Mouse (Mus musculus) T-cell, adult 2 months (primary cell): Measurements from ENCODE around the gene Gipc1.
A peak's percentile ranks its signal among the peaks of the same experiment; 100 is the strongest.

Experiments used
- DNase-seq: peaks from one replicate; pipeline ENCODE4 v3.0.0; 2022; ENCODE audit warnings: low spot score

Gene Gipc1

DNA sequence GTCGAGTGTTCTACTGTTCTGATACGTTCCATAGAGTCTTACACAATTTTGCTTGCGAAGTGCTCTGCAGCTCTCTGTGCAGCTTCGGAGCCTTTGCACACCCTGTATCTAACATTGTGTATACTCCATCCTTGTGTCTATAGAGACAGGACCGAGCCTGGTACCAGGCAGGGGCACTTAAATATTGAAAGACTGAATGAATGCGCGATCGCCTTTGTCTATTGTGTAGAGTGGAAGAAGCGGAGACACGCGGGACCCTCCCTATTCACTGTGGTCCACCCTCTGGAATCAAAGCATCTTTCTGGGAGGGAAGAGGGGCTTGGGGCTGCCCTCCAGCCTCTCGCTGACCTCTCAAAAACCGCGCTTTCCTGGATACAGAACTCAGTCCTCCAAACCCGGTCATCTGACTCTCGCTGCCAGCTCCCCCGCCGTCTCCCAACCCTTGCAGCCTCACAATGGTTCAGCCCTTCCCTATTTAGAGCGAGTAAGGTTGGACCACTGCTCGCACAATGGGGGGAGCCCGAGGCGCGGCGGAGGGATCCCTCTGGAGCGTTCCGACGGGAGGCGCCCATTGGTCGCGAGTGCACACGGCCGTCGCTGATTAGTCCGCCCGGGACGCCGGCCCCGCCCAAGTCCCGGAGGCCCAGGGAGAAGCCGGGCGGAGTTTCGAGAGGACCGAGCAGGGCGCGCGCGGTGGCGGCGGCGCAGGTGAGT is at the start of gene Gipc1:
Gene Gipc1 (plus strand): TSS at position 648 of the 714 bp plus-strand sequence.
- peak; percentile 97 for DNase-seq

DNA sequence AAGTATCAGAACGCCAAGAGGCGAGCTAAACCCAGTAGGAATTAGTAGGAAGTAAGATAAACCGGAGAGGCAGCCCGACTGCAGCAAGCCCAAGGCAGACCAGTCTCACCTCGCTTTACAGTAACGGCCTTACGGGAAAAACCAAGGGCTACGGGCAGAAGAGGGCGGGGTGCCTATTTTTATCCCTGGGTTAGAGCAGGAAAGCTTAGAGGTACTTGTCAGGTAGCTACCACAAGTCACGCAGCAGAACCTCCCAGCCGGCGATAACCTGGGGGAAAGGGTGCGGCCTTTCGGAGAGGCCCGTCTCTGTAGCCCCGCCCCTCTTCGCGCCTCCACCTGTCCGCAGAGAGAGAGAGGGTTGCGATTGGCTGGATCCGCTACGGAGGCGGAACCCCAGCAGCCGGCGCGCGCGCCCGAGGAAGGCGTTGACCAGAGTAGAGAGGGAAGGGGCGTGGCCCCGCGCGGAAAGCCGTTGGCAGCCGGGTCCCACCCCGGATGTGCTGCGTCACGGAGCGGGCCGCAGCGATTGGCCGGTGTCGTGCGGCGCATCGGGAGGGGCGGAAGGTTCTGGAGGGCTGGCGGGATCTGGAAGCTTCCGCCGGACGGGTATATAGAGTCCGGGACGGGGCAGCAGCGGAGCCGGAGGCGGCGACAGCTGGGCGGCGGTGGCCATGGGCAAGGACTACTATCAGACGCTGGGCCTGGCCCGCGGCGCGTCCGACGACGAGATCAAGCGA is 44.6 kb upstream of the Gipc1 start, which contains the start of the genes Tecr and Dnajb1:
Gene Tecr (minus strand): TSS at position 311 of the 737 bp plus-strand sequence.
Gene Dnajb1 (plus strand): TSS at position 533 of the 737 bp plus-strand sequence.
- DNase-seq, result peak; percentile 100

DNA sequence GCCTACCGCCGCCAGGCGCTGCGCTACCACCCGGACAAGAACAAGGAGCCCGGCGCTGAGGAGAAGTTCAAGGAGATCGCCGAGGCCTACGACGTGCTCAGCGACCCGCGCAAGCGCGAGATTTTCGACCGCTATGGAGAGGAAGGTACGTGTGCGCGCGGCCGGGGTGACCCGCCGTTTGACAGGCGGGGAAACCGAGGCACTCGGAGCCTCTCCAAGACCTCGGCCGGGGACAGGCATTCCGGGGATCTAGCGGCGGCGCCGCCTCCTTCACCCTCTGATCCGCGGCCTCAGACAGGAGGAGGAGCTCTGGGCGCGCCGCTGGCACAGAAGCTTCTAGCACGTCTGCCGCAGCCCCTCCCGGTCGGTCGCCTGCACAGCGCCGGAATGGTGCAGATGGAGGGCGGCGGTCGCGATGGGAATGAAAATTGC is 44.1 kb upstream of the Gipc1 start:
- peak; percentile 85 for DNase-seq

DNA sequence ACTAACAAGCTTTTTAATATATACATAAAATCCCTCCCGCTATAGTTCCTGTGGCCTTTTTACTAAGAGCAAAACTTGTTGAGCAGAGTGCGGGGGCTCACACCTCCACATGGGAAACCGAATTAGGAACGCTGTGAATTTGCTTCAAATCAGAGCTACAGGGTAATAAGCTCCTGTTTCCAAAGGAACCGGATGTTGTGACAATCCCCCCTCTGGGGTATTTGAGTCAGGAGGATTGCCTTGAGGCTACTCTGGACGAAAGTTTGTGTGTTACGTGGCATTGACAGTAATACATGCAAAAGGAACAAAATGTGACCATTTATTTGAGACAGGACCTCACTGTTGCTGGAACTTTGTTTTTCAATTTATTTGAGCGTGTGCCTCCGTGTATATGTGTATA is 43.4 kb upstream of the Gipc1 start:
- no peak for DNase-seq

DNA sequence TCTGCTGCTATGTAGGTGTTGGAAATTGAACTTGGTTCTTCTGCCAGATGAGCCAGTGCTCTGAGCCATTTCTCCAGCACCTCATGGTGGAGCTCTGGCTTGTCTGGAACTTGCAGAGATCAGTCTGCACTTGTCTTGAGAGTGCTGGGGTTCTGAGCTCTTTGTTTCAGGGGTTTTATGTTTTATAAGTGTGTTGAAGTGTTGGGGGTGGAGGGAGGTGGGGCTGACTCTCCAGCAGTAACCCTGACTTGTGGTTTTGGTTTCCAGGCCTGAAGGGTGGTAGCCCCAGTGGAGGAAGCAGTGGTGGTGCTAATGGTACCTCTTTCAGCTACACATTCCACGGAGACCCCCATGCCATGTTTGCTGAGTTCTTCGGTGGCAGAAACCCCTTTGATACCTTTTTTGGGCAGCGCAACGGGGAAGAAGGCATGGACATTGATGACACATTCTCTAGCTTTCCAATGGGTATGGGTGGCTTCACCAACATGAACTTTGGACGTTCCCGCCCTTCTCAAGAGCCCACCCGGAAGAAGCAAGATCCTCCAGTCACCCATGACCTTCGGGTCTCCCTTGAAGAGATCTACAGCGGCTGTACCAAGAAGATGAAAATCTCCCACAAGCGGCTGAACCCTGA is 42.8 kb upstream of the Gipc1 start:
- DNase-seq, result no peak

DNA sequence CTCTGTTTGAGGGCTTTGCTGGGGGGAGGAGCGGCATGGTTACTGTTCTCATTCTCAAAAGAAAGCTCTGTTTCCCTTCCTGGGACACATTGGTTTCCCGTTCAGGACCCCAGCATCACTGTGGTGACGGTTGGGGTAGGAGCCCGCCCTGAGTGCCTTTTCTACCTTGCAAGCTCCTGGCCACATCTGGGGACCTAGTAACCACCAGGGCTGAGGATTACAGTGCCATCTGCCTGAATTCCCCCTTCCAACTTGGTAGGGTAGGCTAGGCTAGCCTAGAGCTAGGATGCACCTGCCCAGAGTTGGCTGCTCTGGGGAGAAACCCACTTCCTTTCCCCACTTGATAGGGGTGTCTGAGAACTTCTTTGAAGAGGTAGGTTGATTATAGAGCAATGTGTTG is 40.6 kb upstream of the Gipc1 start:
- DNase-seq, result peak; percentile 73

DNA sequence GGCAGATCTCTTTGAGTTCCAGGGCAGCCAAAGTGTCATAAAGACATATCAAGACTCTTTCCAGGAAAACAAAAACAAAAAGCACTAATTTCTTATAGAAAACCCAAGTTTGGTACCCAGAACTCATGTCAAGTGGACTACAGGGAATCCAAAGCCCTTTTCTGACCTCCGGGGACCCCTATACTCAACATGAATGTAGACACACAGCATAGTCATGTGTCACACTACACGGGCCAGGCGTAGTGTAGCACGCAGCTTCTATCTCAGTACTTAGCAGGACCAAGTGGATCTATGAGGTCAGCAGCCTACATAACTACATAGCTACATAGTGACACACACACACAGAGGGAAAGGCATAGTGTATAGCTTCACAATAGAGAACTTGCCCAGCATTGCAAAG is 38.8 kb upstream of the Gipc1 start:
- DNase-seq, result no peak

DNA sequence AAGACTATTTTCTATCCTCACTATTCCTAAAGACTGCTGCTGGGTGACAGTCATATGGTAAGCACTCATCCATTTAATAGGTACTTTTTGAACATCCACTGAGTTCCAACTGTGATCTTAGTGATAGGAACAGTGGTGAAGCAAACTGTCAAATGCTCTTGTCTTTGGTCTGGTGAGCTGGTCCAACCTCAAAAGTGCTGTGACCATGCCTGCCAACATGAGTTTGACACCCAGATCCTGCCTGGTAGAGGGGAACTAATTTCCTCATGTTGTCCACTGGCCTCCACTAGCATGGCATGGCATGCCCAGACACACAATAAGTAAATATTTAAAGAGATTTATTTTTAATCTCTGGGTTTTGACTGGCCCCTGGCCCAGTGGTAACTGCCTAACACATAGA is 35.9 kb upstream of the Gipc1 start:
- no peak for DNase-seq

DNA sequence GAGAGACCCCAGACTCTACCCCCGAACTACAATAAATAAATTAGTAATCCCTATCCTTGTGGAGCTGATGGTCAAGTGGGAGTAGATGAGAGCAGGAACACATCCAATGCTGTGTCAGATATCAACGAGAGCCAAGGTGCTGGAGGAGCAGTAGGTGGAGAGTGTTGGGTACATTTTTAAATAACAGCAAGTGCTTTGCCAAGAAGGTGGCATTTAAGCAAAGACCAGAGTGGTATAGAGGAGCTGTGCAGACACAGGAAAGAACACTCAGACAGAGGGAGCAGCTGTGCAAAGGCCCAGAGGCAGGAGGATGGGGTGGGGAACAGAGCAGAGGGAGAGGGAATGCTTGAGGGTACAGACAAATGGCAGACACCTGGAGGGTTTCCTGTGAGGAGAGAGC is 35.4 kb upstream of the Gipc1 start:
- DNase-seq, result no peak

DNA sequence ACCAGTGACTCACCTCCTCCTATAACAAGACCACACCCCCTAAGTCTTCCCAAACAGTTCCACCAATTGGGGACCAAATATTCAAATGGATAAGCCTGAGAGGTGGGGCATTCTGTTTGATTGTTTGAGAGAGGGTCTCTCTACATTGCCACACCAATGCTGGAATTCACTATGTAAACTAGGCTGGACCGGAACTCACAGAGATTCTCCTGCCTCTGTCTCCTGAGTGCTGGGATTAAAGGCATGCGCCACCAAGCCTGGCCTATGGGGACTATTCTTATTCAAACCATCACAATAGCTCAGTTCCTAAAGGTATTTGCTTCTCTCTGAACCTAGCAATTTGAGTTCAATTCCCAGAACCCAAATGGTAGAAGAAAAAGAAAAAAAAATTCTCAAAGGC is 33.9 kb upstream of the Gipc1 start:
- no peak for DNase-seq

DNA sequence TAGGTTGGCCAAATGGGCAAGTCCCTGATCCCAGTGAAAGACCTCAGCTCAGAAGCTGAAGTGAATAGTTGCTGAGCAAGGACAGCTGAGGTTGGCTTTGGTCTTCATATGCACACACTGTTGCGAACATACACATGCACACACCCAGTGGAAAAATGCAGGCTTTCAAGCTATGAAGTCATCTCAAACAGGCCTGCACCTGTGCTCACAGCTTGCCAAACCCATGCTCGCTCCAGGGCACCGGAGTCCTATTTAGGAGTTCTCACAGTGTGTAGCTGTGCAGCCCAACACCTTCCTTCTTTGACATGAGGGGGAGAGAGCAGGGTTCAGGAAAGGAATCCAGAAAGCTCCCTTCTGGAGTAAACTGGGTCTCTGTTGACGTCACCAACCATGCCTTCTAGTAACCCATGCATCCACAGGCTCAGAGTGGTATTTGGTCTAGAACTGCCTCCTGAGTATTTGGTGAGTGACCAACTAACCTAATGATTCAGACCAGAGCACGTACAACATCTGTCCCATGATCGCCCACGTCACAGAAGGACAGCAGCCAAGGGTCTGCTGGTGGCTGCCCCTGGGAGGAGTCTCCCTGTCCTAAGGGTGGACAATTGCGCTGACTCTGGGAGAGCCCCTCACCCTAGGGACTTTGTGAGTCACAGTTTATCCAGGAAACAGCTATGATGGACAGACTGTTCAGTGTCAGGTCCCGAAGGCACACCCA is 32.8 kb upstream of the Gipc1 start:
- DNase-seq, result no peak

DNA sequence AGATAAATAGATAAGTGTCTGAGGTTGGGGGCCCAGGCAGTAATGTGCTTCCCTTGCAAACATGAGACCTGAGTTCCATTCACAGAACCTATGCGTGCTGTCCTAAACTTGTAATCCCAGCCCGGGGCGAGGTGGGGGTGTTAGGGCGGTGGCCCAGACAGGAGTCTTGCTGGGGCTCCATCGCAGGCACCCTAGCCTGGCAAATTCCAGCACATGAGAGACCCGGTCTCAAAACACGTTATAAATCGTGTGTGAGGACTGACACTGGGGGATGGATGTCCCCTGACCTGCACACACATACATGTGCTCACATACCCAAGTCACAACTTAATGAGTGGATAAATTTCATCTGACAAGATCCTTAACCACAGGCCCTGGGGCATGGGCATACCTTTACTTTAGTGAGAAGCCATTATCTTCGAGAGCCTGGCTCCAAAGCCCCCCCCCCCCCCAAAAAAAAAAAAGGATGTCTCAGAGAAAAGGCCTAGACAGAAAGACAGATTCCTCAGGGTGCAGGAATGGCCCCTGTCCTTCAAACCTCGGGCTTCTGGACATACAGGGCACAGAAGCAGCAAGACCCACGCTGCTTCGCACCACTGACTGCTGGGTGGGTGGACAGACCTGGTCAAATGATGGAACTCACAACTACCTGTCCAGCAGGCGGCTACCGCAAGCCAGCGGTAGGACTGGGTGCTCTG is 30.6 kb upstream of the Gipc1 start:
- DNase-seq, result no peak

DNA sequence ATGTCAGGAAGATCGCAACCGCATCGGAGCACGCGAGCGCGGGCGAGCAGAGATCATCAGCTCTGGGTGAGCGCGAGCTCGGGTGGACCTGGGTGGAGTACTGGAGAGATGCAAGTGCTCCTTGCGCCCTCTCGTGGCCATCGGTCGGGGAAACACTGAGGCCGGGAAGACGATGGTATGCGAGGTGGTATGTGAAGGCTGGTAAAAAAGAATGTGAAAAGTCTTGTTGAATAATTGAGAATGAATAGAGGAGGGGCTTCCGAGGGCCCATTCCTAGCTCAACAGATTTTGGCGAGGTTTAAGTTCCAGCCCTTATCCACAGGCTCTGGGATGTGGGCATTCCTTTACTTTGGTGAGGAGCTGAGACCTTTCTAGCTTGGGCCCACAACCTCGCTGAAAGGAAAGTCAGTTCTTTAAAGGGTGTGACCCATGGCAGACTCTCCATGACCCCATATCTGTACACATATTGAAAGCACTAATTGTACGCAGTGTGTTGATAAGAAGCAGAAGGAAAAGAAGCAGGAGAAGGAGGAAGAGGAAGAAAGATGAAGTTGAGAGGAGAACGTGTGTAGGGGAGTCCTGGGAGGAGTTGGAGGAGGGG is 30.0 kb upstream of the Gipc1 start:
- DNase-seq, result peak; percentile 85

DNA sequence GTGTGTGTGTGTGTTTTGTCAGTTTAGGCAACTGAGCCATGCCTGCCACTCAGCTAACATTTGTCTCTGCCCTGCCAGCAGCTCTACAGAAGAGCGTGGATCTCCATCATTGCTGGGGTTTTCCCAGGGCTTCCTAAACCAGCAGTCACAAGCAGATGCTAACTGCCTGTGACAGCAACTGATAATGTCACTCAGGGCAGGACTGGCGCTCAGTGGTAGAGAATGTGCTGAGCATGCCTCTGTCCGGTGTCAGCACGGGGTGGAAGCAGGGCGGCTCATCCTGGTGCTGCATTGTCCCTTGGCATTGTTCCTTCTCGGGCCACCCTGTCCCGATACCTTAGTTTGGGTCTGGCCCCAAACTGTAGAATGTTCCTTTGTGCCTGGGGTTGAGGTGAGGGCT is 28.9 kb upstream of the Gipc1 start:
- DNase-seq, result no peak

DNA sequence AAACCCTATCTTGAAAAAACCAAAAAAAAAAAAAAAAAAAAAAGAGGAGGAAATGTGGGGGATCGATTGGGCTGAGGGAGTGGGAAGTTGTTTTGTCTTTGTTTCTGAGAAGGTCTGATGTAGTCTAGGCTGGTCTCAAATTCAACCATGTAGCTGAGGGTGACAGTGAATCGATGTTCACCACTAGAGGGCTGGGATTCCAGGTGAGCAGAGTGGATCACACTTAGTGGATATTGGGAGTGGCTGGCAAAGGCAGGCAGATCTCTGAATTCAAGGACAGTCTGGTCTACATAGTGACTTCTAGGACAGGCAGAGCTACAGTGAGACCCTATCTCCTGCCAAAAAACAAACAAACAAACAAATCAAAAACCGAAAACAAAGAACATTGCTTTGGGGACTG is 27.7 kb upstream of the Gipc1 start:
- DNase-seq, result no peak

DNA sequence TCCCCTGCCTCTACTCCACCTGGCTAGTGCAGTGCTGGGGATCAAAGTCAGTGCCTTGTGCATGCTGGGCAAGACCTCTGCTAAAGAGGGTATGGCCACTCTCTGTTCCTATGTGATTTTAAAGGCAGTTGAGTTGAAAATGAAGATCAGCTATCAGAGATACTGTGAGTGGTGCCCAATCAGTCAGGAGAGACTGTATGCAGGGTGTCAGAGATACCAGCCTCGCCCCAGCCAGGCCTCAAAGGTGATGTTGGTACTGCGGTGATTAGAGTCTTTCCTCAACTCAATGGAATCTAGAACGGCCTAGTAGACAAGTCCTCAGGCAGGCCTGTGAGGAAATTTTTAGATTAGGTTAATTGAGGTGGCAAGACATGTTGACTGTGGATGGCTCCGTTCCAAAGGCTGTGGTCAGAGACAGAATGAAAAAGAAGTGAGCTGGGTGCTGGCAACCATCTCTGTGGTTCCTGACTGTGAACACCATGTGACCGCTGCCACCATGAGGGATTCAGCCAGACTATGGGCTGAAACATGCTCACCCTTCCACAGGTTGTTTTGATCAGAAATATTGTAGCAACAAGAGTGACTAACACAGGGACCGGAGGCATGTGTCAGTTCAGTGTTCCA is 26.7 kb upstream of the Gipc1 start:
- no peak for DNase-seq

DNA sequence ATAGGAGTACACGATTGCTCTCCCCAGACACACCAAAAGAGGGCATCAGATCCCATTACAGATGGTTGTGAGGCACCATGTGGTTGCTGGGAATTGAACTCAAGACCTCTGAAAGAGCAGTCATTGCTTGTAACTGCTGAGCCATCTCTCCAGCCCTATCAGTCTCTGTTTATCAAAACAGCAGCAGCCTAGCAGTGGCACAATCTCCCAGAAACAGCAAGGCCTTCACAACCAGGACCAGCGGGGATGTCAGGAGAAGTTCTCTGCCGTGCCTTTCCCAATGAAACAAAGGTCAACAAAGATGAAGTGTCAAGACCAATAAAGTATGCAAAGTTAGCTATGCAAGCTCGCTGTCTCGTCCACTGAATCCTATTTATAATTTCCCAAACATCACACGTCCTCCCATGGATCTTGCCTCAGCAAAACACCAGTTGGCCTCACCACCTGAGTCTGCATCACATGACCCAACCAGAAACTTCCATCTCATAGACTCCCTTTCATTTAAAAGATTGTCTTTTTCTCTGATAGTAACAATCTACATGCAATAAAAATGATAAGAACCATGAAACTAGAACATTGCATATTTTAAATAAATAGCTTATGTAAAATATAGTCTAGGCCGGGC is 20.3 kb upstream of the Gipc1 start:
- DNase-seq, result no peak

DNA sequence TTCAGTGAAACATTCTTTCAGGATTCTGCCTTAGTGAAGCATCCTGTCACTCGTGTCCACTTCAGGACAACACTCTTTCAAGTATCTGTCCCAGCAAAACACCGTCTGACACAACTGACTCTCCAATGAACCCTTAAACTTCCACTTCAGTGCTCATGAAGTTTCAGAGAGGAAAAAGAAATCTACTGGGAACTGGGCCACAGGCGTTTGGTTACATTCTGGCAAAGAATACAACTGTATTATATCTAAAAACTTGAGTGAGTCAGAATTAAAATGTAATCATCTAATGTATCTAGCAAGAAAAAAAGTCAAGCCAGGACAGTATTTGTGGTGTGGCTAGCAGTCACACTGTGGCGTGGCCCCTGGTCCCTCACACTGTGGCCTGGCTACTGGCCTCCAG is 13.6 kb upstream of the Gipc1 start:
- no peak for DNase-seq

DNA sequence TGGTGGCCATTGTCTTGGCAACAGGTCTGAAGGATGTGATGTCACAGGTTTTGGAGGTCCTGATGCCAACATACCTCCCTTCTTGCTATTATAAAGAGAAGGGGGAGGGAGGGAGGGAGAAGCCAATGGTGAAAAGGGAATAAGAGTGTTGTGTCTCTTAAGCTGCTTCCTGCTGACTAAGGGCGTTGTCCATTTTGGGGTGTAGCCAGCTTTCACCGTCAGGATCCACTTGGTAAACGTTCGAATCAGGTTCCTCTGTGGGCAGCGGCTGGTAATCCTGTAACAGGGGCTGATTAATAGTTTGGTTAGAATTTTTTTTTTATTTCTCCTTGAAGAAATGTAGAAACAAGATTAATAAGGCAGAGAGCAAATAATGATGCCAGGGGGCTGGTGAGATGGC is 12.8 kb upstream of the Gipc1 start:
- no peak for DNase-seq

DNA sequence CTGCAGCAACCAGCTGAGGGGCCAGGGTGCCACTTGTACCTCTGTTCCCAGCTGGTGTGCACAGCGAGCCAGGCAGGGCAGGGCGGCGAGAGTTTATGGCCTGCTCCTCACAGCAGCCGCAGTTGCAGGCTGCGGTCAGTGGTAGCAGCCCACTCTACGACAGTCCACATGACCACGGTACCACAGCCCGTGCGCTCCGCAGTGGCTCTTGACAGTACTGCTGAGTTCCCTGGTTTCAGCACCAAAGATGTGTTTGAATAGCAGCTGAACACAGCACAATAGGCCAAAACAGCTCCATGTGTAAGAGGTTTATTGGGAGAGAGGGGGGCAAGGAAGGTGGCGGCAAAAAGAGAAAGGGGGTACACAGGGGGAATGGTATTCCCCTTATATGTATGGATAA is 5.0 kb upstream of the Gipc1 start:
- DNase-seq, result no peak
